Mouse (Mus musculus): Measurements from ENCODE around the gene Ppil4. TPM values are rescaled to one million over a fixed set of nuclear protein-coding genes. Genes with fewer than 3 reads are reported as not detected.

The Ppil4 gene
- polyA plus RNA-seq, 2 experiments: 21.3 to 34.7 TPM

DNA sequence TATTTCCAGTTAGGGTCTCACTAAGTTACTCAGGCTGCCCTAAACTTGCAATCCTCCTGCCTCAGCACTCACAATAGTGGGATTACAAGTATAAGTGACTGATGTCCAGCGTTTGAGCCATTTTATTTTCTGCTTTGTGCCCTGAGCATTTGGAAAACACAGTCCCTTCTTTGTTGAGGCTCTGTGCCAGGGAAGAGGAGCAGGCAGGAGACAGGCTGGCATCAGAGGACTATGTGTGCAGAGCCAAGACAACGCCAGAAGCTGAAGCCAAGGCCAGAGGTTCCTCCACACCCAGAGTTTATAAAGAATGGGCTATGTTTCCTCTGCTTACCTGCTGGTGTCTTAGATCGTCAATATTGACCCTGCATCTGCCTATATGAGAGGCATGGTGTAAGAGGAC lies 72.1 kb downstream of the Ppil4 start:
- Histone ChIP-seq H3K9ac (ENCODE audit: low read depth, low read length, severe bottlenecking) (no peak overlapping the region), H3K4me2 (replicated peaks; ENCODE audit: low read depth, low read length, severe bottlenecking) (no peak overlapping the region), H3K36me3 (ENCODE audit: control insufficient read depth, insufficient read depth, low read length) (no peaks in the 10 kb centered on the region), H3K9me3 (ENCODE audit: control insufficient read depth, low read length) (no peaks in the 10 kb centered on the region), H3K27me3 (ENCODE audit: control insufficient read depth, insufficient read depth, low read length) (peaks cover 21% of the 10 kb centered on the region; the same call in 1 of the 2 replicates), H3K4me3 (replicated peaks; ENCODE audit: low read length) (no peak overlapping the region), H3K4me1 (ENCODE audit: control insufficient read depth, insufficient read depth, low read length) (peaks cover 13% of the 10 kb centered on the region; the same call in 1 of the 2 replicates), H3K27ac (replicated peaks; ENCODE audit: low read depth, low read length) (no peak overlapping the region)
- ATAC-seq (ENCODE audit: low FRiP score, low read depth) (no peak), DNase-seq (ENCODE audit: low spot score) (no peak)
- 79% methylated on average over 3 of the region's 3 CpGs for WGBS
- TF ChIP-seq POLR2A (IDR thresholded peaks at IDR 0.05; ENCODE audit: borderline replicate concordance, extremely low read depth, insufficient read depth, insufficient read length): no peak

DNA sequence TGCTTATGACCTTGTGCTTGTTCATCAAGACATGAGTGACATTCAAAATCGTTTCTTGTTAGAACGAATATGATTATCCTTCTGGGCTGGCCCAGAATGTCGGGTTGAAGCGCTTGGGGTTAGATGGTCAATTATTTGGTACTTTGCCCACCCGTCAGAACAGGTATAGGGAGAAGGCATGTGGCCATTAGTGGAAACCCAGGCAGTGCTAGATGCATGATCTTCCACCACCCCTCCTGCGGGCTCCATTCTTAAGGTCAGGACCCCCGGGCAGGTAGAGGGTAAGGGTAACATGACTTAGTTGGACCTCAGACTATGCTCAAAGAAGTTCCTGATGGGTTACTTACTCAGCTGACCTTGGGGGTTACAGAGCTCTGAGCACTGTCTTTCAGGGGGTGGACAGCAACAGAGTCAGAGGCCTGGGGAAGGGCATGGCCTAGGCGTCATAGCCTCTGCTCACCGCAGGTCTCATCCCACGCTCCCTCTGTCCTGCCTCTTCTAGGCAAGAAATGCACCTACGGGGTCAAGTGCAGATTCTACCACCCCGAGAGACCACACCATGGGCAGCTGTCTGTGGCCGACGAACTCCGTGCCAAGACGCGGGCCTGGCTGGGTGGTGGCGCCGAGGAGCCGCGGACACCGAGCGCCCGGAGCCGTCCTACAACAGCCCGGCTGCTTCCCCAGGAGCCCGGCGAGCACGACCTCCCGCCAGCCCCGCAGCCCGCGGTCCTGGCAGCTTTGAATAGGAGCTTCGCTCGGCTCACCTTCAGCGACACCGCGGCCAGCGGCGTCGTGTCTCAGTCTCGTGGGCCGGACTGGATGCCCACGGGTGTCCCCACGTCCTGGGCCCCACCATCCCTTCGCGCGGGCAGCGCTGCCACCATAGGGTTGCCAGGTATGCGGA lies 74.3 kb downstream of the Ppil4 start:
- Histone ChIP-seq H3K27me3 (ENCODE audit: control insufficient read depth, insufficient read depth, low read length) (peaks cover 21% of the 10 kb centered on the region; the same call in 1 of the 2 replicates), H3K9ac (ENCODE audit: low read depth, low read length, severe bottlenecking) (peak overlapping the region; percentile 48), H3K4me2 (replicated peaks; ENCODE audit: low read depth, low read length, severe bottlenecking) (peak overlapping the region; percentile 60), H3K27ac (replicated peaks; ENCODE audit: low read depth, low read length) (no peak overlapping the region), H3K4me3 (replicated peaks; ENCODE audit: low read length) (peak overlapping the region; percentile 35), H3K9me3 (ENCODE audit: control insufficient read depth, low read length) (no peaks in the 10 kb centered on the region), H3K36me3 (ENCODE audit: control insufficient read depth, insufficient read depth, low read length) (no peaks in the 10 kb centered on the region), H3K4me1 (ENCODE audit: control insufficient read depth, insufficient read depth, low read length) (peaks cover 6% of the 10 kb centered on the region; the same call in 1 of the 2 replicates)
- TF ChIP-seq POLR2A (IDR thresholded peaks at IDR 0.05; ENCODE audit: borderline replicate concordance, extremely low read depth, insufficient read depth, insufficient read length): no peak
- 27% methylated on average over 33 of the region's 50 CpGs for WGBS
- no peak for DNase-seq (ENCODE audit: low spot score)
- ATAC-seq (ENCODE audit: low FRiP score, low read depth): no peak

DNA sequence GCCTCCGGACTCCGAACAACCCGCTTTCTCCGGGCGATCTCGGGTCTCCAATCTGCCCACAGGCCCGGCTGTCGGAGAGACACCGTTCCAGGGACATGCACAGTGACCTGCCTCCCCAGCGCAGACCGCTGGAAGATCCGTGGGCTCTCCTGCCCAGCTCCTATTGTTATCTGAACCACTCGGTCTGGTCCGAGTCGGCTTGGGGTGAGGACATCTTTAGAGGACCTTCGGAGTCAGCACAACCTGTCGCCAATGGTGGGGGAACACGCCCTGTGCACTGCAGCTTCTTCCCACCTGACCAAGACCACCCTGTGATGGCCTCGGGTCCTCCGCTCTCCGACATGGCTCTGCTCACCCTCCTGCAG lies 75.0 kb downstream of the Ppil4 start:
- H3K27ac ChIP-seq (replicated peaks; ENCODE audit: low read depth, low read length): no peak overlapping the region
- DNase-seq (ENCODE audit: low spot score) (no peak), ATAC-seq (ENCODE audit: low FRiP score, low read depth) (no peak)
- TF ChIP-seq POLR2A (IDR thresholded peaks at IDR 0.05; ENCODE audit: borderline replicate concordance, extremely low read depth, insufficient read depth, insufficient read length): no peak
- H3K27me3 ChIP-seq (ENCODE audit: control insufficient read depth, insufficient read depth, low read length): peaks cover 21% of the 10 kb centered on the region; the same call in 1 of the 2 replicates
- H3K4me3 ChIP-seq (replicated peaks; ENCODE audit: low read length): peak overlapping the region; percentile 35
- H3K9ac ChIP-seq (ENCODE audit: low read depth, low read length, severe bottlenecking): peak overlapping the region; percentile 48
- peaks cover 6% of the 10 kb centered on the region; the same call in 1 of the 2 replicates for H3K4me1 ChIP-seq (ENCODE audit: control insufficient read depth, insufficient read depth, low read length)
- no peaks in the 10 kb centered on the region for H3K36me3 ChIP-seq (ENCODE audit: control insufficient read depth, insufficient read depth, low read length)
- H3K4me2 ChIP-seq (replicated peaks; ENCODE audit: low read depth, low read length, severe bottlenecking): peak overlapping the region; percentile 60
- no peaks in the 10 kb centered on the region for H3K9me3 ChIP-seq (ENCODE audit: control insufficient read depth, low read length)
- WGBS: 28% methylated on average over 21 of the region's 21 CpGs

DNA sequence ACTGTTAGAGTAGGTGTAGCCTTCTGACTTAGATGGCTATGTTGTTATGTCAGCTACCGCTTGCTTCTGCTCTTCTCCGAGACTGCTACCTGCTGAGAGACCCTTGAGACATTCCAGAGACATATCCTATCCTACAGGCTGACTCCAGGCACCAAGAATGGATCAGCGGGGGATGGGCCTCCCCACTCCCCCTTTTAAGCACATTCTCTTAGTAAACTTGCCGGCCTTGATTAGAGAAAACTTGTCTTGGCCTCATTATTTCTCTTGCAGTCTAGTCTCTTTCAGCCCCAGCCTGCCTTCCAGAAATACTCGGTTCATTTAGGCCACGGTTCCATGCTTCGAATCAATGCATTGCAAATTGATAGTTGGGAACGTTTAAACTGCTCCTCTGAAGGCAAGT lies 77.1 kb downstream of the Ppil4 start:
- 50% methylated on average over 8 of the region's 8 CpGs for WGBS

DNA sequence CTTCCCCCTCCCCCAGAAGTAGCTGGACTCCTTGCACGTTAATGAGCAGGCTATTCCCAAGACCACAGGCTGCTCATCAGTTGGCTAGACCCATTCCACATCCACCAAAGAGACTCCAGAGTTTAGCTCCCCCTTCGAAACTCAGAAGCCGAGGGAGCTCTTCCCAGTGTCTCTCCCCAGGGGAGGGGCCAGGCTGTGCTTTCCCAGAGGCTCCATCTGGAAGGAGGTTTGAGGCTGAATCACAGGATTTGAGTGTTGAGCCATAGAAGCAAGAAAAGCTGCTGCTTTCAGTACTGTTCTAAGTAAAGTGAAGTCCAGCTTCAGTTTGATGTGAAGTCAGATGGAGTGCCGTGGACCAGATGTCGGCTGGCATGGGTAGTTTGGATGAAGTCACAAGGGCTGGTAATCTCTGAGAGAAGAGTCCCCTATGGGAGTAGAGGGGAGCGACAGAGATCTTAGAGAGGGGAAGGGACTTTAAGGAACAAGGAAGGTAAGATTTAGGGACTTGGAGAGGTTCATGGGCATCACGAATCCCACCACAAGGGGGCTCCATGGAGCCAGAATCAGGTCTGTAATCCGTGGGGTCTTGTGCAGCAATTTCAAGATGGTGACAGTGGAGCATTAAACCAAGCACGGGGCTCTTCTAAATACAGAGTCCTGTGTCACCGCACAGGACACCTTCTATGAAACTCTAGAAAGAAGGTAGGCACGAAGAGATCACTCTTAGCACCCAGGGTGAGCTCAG lies 78.1 kb downstream of the Ppil4 start:
- Histone ChIP-seq H3K27me3 (ENCODE audit: control insufficient read depth, insufficient read depth, low read length) (peaks cover 21% of the 10 kb centered on the region; the same call in 1 of the 2 replicates), H3K4me1 (ENCODE audit: control insufficient read depth, insufficient read depth, low read length) (peaks cover 6% of the 10 kb centered on the region; the same call in 1 of the 2 replicates), H3K4me3 (replicated peaks; ENCODE audit: low read length) (no peak overlapping the region), H3K9ac (ENCODE audit: low read depth, low read length, severe bottlenecking) (no peak overlapping the region), H3K27ac (replicated peaks; ENCODE audit: low read depth, low read length) (no peak overlapping the region), H3K9me3 (ENCODE audit: control insufficient read depth, low read length) (no peaks in the 10 kb centered on the region), H3K36me3 (ENCODE audit: control insufficient read depth, insufficient read depth, low read length) (no peaks in the 10 kb centered on the region), H3K4me2 (replicated peaks; ENCODE audit: low read depth, low read length, severe bottlenecking) (no peak overlapping the region)
- TF ChIP-seq POLR2A (IDR thresholded peaks at IDR 0.05; ENCODE audit: borderline replicate concordance, extremely low read depth, insufficient read depth, insufficient read length): no peak
- no peak for DNase-seq (ENCODE audit: low spot score)
- no peak for ATAC-seq (ENCODE audit: low FRiP score, low read depth)
- WGBS: 60% methylated on average over 11 of the region's 11 CpGs

More for the DNA sequence above, 77.1 kb downstream of the Ppil4 start:
- ATAC-seq (ENCODE audit: low FRiP score, low read depth) (no peak), DNase-seq (ENCODE audit: low spot score) (no peak)
- H3K27ac ChIP-seq (replicated peaks; ENCODE audit: low read depth, low read length): no peak overlapping the region
- no peak overlapping the region for H3K4me2 ChIP-seq (replicated peaks; ENCODE audit: low read depth, low read length, severe bottlenecking)
- no peaks in the 10 kb centered on the region for H3K36me3 ChIP-seq (ENCODE audit: control insufficient read depth, insufficient read depth, low read length)
- H3K27me3 ChIP-seq (ENCODE audit: control insufficient read depth, insufficient read depth, low read length): peaks cover 21% of the 10 kb centered on the region; the same call in 1 of the 2 replicates
- H3K9me3 ChIP-seq (ENCODE audit: control insufficient read depth, low read length): no peaks in the 10 kb centered on the region
- TF ChIP-seq POLR2A (IDR thresholded peaks at IDR 0.05; ENCODE audit: borderline replicate concordance, extremely low read depth, insufficient read depth, insufficient read length): no peak
- no peak overlapping the region for H3K9ac ChIP-seq (ENCODE audit: low read depth, low read length, severe bottlenecking)
- peaks cover 6% of the 10 kb centered on the region; the same call in 1 of the 2 replicates for H3K4me1 ChIP-seq (ENCODE audit: control insufficient read depth, insufficient read depth, low read length)
- H3K4me3 ChIP-seq (replicated peaks; ENCODE audit: low read length): no peak overlapping the region

All from limb, embryonic 14.5 days (tissue).